Mouse (Mus musculus) neural tube, embryonic 14.5 days (tissue): ENCODE data around the gene Vps13c. TPM values are rescaled to one million over a fixed set of nuclear protein-coding genes. Genes with fewer than 3 reads are reported as not detected.

Experiments
- ATAC-seq: fragments of 200-750 bp; cut with Nextera tagmentation; 2 replicates; pipeline ENCODE4 v1.8.0; 2017; ENCODE audit warnings: low read depth, mild to moderate bottlenecking, moderate TSS enrichment, moderate library complexity
- H3K27ac ChIP-seq: fragments of 300-500 bp; sonication (generic); 2 replicates; pipeline ENCODE4 v1.5.1; 2014; ENCODE audit warnings: low read depth, mild to moderate bottlenecking, control low read depth, low read length, moderate library complexity, mixed read lengths
- H3K27me3 ChIP-seq: fragments of 300-500 bp; sonication (generic); 2 replicates; pipeline ENCODE4 v1.6.1; 2014; ENCODE audit warnings: low read length; ENCODE audit not compliant: control insufficient read depth, insufficient read depth
- H3K36me3 ChIP-seq: fragments of 300-500 bp; sonication (generic); 2 replicates; pipeline ENCODE4 v1.6.1; 2014; ENCODE audit warnings: low read length, mixed read lengths; ENCODE audit not compliant: control insufficient read depth, insufficient read depth
- H3K4me1 ChIP-seq: fragments of 300-500 bp; sonication (generic); 2 replicates; pipeline ENCODE4 v1.6.1; 2014; ENCODE audit warnings: low read length; ENCODE audit not compliant: control insufficient read depth, insufficient read depth
- H3K4me2 ChIP-seq: fragments of 300-500 bp; sonication (generic); 2 replicates; pipeline ENCODE4 v1.6.1; 2014; ENCODE audit warnings: mild to moderate bottlenecking, low read depth, low read length, control low read depth
- H3K4me3 ChIP-seq: fragments of 300-500 bp; sonication (generic); 2 replicates; pipeline ENCODE4 v1.5.1; 2014; ENCODE audit warnings: low read depth, low read length, control low read depth, mixed read lengths
- H3K9ac ChIP-seq: fragments of 300-500 bp; sonication (generic); replicated peaks from 2 replicates; pipeline ENCODE4 v1.6.1; 2014; ENCODE audit warnings: low read depth, mild to moderate bottlenecking, control low read depth, low read length, mixed read lengths
- H3K9me3 ChIP-seq: fragments of 300-500 bp; sonication (generic); 2 replicates; pipeline ENCODE4 v1.6.1; 2016; ENCODE audit warnings: low read length; ENCODE audit not compliant: control insufficient read depth
- WGBS: fragments of 180-500 bp; shearing (Covaris S2); extraction: QIAGEN DNeasy Blood & Tissue Kit; methylation state at CpG from one replicate; pipeline ENCODE4 v1.1.7; 2014; 5-methylcytosine and 5-hydroxymethylcytosine counted together
- polyA plus RNA-seq: library from polyadenylated mRNA; unstranded; fragments of >200 nt; fragmentation: Nextera tagmentation; extraction: Ambion mirVana; gene quantifications from 2 replicates; pipeline ENCODE4 v1.2.1, GENCODE M21; 2014

Gene Vps13c
- 11.0 and 16.5 TPM in 2 replicates for polyA plus RNA-seq

DNA sequence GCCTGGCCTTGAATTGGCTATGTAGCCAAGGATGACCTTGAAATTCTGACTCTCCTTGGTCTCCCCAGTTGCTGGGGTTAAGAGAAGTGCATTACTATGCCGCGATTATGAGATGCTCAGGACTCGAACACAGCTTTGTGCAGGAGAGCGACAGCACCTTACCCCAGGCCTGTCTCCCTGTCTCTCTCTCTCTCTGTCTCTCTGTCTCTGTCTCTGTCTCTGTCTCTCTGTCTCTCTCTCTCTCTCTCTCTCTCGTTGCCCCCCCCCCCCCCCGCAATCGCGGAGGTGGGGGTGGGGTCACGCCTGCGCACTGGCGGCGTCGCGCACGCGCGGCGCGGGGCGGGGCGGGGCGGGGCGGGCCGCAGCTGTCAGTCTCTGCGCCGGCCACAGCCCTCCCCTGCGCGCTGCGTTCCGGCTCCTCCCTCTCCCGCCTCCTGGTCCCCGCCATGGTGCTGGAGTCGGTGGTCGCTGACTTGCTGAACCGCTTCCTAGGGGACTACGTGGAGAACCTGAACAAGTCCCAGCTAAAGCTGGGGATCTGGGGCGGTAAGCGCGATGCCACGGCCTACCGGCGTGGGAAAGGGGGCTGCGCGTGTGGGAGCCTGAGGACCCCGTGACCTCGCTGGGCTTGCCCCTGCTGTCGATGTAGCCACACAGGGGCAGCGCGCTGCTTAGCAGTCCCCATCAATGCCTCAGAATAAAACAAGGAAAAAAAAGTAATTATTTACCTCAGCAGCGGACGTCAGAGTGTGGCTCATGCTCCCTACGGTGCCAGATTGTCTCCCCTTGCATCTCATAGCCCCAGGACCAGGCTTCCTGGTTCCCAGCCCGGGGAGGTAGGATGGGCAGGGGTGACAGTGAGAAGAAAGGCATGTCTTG is at the start of gene Vps13c:
Gene Vps13c, plus strand, starts transcription at position 416 of the 879 bp plus-strand sequence.
- ATAC-seq: peak; percentile 98
- peaks cover 6% of the 10 kb centered on the region for H3K4me1 ChIP-seq
- H3K36me3 ChIP-seq: no peaks in the 10 kb centered on the region
- H3K9me3 ChIP-seq: no peaks in the 10 kb centered on the region
- peak within 1 kb of the TSS; percentile 79 for H3K4me2 ChIP-seq
- H3K4me3 ChIP-seq: peak within 1 kb of the TSS; percentile 71
- peak within 1 kb of the TSS; percentile 82 for H3K27ac ChIP-seq
- H3K9ac ChIP-seq: peak within 1 kb of the TSS; percentile 72
- under 1% methylated on average over 44 of the region's 53 CpGs for WGBS
- no peaks in the 10 kb centered on the region for H3K27me3 ChIP-seq

DNA sequence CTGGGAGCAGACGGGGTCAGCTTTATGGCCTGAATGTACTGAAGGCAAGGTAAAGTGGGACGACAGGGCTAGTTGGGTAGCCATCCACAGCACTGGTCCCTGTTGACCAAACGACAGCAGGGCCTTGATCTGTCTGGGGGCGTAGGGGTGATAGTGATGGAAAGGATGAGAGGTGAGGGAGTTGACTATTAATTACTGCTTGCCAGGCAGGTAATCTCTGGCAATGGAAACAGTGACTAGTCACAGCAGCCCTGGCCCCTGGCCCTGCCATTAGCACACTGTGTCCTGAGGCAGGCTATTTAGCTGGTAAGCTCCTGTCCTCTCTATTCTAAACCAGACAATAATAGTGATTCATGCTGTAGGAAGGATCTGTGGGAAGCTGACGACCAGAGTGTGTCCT is 47.8 kb upstream of the Vps13c start:
- no peak for ATAC-seq
- WGBS: 63% methylated on average over 5 of the region's 5 CpGs
- no peak overlapping the region for H3K4me3 ChIP-seq
- H3K27ac ChIP-seq: no peak overlapping the region
- no peaks in the 10 kb centered on the region for H3K27me3 ChIP-seq
- H3K36me3 ChIP-seq: no peaks in the 10 kb centered on the region
- H3K4me2 ChIP-seq: no peak overlapping the region
- H3K4me1 ChIP-seq: peaks cover 19% of the 10 kb centered on the region; the same call in 1 of the 2 replicates
- no peaks in the 10 kb centered on the region for H3K9me3 ChIP-seq
- no peak overlapping the region for H3K9ac ChIP-seq

DNA sequence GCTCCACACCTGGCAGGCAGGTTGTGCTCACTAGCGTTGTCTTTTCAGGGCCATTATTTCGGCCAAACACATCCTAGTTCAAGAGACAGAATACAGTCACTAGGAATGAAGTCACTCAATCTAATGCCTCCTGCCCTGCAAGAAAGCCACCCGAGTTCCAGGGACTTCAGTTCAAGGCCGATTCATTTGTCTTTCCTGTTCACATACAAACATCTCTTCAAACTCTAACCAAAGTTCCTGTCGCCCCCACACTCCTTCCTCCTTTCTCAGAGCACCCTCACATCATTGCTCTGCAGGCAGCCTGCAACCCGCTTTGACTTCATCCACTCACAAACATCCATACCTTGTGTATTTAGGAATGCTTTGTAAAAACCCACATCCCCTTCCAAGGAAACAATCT is 46.7 kb upstream of the Vps13c start:
- WGBS: 81% methylated on average over 6 of the region's 6 CpGs
- Histone ChIP-seq H3K9me3 (no peaks in the 10 kb centered on the region), H3K27ac (no peak overlapping the region), H3K4me1 (peaks cover 19% of the 10 kb centered on the region; the same call in 1 of the 2 replicates), H3K27me3 (no peaks in the 10 kb centered on the region), H3K4me3 (no peak overlapping the region), H3K9ac (no peak overlapping the region), H3K36me3 (no peaks in the 10 kb centered on the region), H3K4me2 (no peak overlapping the region)
- no peak for ATAC-seq

DNA sequence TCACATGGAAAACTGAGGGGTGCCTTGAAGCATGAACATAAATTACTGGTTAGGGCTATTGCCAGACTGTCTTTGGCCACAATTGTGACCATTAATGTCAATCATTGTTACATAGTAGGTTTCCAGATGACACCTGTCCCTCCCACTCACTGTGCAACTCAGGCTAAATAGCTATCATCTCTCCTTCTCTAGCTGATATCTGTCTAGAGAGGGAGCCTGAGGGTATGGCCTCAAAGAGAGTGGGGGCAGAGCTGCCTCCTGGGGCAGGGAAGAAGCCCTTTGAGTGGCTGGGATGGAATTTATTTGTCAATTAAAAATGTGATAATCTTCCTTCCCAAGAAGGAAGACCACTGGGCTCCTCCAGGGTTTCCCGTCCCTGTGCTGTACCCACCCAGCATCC is 46.0 kb upstream of the Vps13c start:
- Histone ChIP-seq H3K9me3 (no peaks in the 10 kb centered on the region), H3K36me3 (no peaks in the 10 kb centered on the region), H3K4me2 (no peak overlapping the region), H3K4me1 (peaks cover 19% of the 10 kb centered on the region; the same call in 1 of the 2 replicates), H3K9ac (no peak overlapping the region), H3K27me3 (no peaks in the 10 kb centered on the region), H3K27ac (no peak overlapping the region), H3K4me3 (no peak overlapping the region)
- WGBS: 71% methylated on average over 1 of the region's 1 CpGs
- ATAC-seq: no peak

DNA sequence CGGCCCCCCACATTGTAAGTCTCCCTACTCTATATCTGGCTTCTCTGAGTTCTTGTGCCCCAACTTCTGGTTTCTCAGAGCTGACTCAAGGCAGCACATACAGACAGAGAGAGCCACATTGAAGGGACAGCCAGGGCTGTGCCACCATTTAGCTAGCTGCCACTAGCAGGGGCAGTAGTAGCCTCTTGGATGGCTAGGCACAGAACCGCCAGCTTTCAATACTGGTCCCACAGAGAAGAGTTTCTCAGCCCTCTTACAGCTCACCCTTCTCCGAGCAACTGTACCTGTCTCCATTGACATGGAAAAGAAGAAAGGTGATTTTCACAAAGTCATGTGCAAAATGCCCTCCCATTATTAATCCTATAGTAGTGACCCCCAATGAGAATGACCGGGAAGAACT is 45.5 kb upstream of the Vps13c start:
- ATAC-seq: no peak
- peak overlapping the region; percentile 49; the same call in 1 of the 2 replicates for H3K27ac ChIP-seq

DNA sequence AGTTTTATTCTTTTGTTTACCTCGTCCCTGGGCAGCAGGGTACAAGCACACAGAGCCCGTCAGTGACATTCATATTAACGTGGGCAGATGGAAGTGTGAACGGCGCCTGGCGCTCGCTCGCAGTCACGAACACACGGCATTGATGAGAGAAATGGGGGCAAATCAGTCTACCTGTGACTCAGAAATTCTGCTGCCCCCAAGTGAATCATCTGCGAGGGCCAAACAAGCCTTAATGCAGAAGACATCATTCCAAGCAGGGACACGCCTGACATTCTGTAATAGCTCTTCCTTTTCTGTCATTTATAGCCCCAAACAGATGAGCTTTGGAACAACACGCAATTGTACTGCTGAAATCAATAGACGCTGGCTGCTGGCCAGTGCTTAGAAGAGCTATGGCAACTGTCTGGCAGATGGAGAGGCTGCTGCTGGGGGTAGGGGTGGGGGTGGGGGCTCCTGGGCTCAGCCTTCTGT is 45.0 kb upstream of the Vps13c start:
- WGBS: 14% methylated on average over 14 of the region's 14 CpGs
- ATAC-seq: peak; percentile 75; the same call in 1 of the 2 replicates
- Histone ChIP-seq H3K9ac (no peak overlapping the region), H3K9me3 (no peaks in the 10 kb centered on the region), H3K27me3 (no peaks in the 10 kb centered on the region), H3K4me3 (no peak overlapping the region), H3K27ac (peak overlapping the region; percentile 49), H3K4me1 (peaks cover 19% of the 10 kb centered on the region; the same call in 1 of the 2 replicates), H3K4me2 (peak overlapping the region; percentile 29), H3K36me3 (no peaks in the 10 kb centered on the region)

More for the DNA sequence above, 45.5 kb upstream of the Vps13c start:
- Histone ChIP-seq H3K9ac (no peak overlapping the region), H3K27me3 (no peaks in the 10 kb centered on the region), H3K4me3 (no peak overlapping the region), H3K4me1 (peaks cover 19% of the 10 kb centered on the region; the same call in 1 of the 2 replicates), H3K36me3 (no peaks in the 10 kb centered on the region), H3K9me3 (no peaks in the 10 kb centered on the region), H3K4me2 (no peak overlapping the region; the same call in 1 of the 2 replicates)
- 76% methylated on average over 4 of the region's 4 CpGs for WGBS

DNA sequence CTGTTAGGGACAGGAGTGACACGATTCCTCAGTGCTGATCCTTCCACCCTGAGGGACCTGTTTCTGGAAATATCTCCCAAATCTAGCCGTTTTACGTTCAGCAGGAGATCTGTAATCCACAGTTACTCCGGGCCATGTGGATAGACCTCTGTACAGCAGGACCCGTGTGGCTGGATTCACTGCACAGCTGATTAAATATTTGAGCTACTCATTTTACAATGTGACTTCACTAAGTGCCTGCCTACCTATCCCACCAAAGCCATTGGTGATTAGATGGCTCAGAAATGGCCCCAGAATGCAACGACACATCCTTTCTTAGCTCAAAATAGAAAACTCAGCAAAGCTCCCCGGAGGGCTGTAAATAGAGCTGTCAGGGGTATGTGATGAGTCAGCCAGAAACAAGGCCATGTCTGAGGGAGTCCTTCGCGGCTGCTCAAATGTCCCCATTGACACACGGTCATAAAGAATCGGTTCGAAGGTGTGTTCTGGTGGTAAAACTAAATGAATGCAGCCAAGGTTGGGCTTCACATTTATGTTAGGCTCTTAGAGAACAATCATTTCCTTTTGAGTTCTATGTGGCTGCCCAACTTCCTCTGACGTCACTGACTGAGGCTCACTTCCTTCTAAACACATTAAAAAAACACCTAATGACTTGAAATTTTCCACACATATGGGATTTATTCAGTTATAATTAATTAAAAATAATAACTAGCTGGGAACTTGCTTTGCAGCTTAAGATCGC is 40.9 kb upstream of the Vps13c start:
- Histone ChIP-seq H3K27me3 (no peaks in the 10 kb centered on the region), H3K9ac (no peak overlapping the region), H3K36me3 (no peaks in the 10 kb centered on the region), H3K9me3 (no peaks in the 10 kb centered on the region), H3K4me1 (peaks cover 18% of the 10 kb centered on the region; the same call in 1 of the 2 replicates), H3K4me2 (no peak overlapping the region), H3K4me3 (no peak overlapping the region), H3K27ac (no peak overlapping the region)
- no peak for ATAC-seq
- WGBS: 32% methylated on average over 14 of the region's 14 CpGs

DNA sequence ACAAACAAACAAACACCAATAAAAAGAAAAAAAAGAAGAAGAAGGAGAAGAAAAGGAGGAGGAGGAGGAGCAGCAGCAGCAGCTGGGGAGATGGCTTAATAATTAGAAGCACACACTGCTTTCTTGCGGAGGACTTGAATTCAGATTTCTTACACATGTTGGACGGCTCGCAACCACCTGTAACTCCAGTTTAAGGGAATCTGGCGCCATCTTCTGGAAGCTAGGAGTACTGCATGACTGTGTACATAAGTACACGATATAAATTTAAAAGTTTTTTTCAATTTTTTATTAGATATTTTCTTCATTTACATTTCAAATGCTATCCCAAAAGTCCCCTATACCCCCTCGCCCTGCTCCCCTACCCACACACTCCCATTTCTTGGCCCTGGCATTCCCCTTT is 38.0 kb upstream of the Vps13c start:
- whole genome bisulfite sequencing: 34% methylated on average over 6 of the region's 6 CpGs
- ATAC-seq: no peak
- H3K4me3 ChIP-seq: no peak overlapping the region
- no peak overlapping the region for H3K4me2 ChIP-seq
- no peak overlapping the region for H3K9ac ChIP-seq
- H3K27me3 ChIP-seq: no peaks in the 10 kb centered on the region
- H3K27ac ChIP-seq: no peak overlapping the region
- no peaks in the 10 kb centered on the region for H3K36me3 ChIP-seq
- H3K9me3 ChIP-seq: no peaks in the 10 kb centered on the region
- no peaks in the 10 kb centered on the region for H3K4me1 ChIP-seq
